Comparison of ENCODE assay signal across 8 mouse cellular contexts in the genomic region with DNA sequence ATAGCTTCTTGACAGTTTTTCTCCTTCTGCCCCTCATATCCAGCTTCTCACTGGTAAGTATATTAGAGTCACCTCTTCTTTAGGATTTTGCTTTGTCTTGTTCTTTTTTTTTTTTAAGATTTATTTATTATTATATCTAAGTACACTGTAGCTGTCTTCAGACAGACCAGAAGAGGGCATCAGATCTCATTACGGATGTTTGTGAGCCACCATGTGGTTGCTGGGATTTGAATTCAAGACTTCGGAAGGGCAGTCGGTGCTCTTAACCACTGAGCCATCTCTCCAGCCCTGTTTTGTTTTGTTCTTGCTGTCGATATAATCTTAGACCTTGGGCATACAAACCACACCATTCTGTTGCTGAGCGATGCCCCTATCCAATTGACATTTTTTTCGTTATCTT. TPM values are rescaled to one million over a fixed set of nuclear protein-coding genes. Genes with fewer than 3 reads are reported as not detected.
DNase-seq lines count a peak whose midpoint lies in the region; ATAC-seq and TF ChIP-seq lines count a peak whose summit lies in the region.
"Not testable (repeated sequence)": the region's sequence is repeated elsewhere in the genome, so short reads cannot be mapped to it uniquely, and the experiment has no call there.

A gene (minus strand): TSS at position 155 of the 400 bp plus-strand sequence.

- 38% methylated on average over 6 of the region's 6 CpGs for WGBS in forebrain, embryonic 13.5 days
- 35% methylated on average over 6 of the region's 6 CpGs for WGBS in heart, embryonic 15.5 days
- 48% methylated on average over 6 of the region's 6 CpGs for WGBS in kidney, embryonic 14.5 days
- WGBS in limb, embryonic 12.5 days = 40% methylated on average over 6 of the region's 6 CpGs
- WGBS in stomach, embryonic 14.5 days = 32% methylated on average over 6 of the region's 6 CpGs

- H3K27me3 ChIP-seq in forebrain, embryonic 13.5 days; heart, embryonic 15.5 days; kidney, embryonic 14.5 days (ENCODE audit: control insufficient read depth, insufficient read depth, low read length); limb, embryonic 12.5 days; stomach, embryonic 14.5 days (ENCODE audit: control insufficient read depth, insufficient read depth, low read length): not testable (repeated sequence)

- H3K9ac ChIP-seq in forebrain, embryonic 13.5 days = peak within 1 kb of the TSS; percentile 79
- peak within 1 kb of the TSS; percentile 64 for H3K9ac ChIP-seq in heart, embryonic 15.5 days
- peak within 1 kb of the TSS; percentile 78 for H3K9ac ChIP-seq in kidney, embryonic 14.5 days (ENCODE audit: low read depth, low read length)
- peak within 1 kb of the TSS; percentile 68 for H3K9ac ChIP-seq in limb, embryonic 12.5 days (replicated peaks)
- H3K9ac ChIP-seq in stomach, embryonic 14.5 days (replicated peaks; ENCODE audit: low read depth, low read length) = peak within 1 kb of the TSS; percentile 76

- not testable (repeated sequence) for TF ChIP-seq CTCF in brain, embryonic 14.5 days (IDR thresholded peaks at IDR 0.05; ENCODE audit: borderline replicate concordance, extremely low read depth, insufficient read depth, insufficient read length)

- peaks cover 20% of the 10 kb centered on the region for H3K4me1 ChIP-seq in forebrain, embryonic 13.5 days
- H3K4me1 ChIP-seq in heart, embryonic 15.5 days (replicated peaks) = peaks cover 11% of the 10 kb centered on the region
- H3K4me1 ChIP-seq in kidney, embryonic 14.5 days (ENCODE audit: control insufficient read depth, insufficient read depth, low read length); limb, embryonic 12.5 days (replicated peaks); stomach, embryonic 14.5 days (ENCODE audit: control insufficient read depth, insufficient read depth, low read length): not testable (repeated sequence)

- peak; percentile 17; the same call in 1 of the 2 replicates for ATAC-seq in forebrain, embryonic 13.5 days
- ATAC-seq in heart, embryonic 15.5 days (replicated peaks; ENCODE audit: insufficient number of reproducible peaks, insufficient read depth, low FRiP score, low read depth); kidney, embryonic 14.5 days (ENCODE audit: low FRiP score, low TSS enrichment); limb, embryonic 12.5 days (ENCODE audit: insufficient number of reproducible peaks, insufficient read depth, low FRiP score, low TSS enrichment, low read depth); megakaryocyte-erythroid progenitor cell, adult 5-6 weeks (replicated peaks; ENCODE audit: low FRiP score, low TSS enrichment, poor library complexity, severe bottlenecking); stomach, embryonic 14.5 days (ENCODE audit: insufficient number of reproducible peaks, insufficient read depth, low FRiP score, low read depth): not testable (repeated sequence)

- H3K36me3 ChIP-seq in forebrain, embryonic 13.5 days (ENCODE audit: poor library complexity, severe bottlenecking); heart, embryonic 15.5 days; stomach, embryonic 14.5 days (ENCODE audit: control insufficient read depth, insufficient read depth, low read length): not testable (repeated sequence)
- peaks cover 17% of the 10 kb centered on the region; the same call in 1 of the 2 replicates for H3K36me3 ChIP-seq in kidney, embryonic 14.5 days (ENCODE audit: control insufficient read depth, insufficient read depth, low read length)
- peaks cover 19% of the 10 kb centered on the region for H3K36me3 ChIP-seq in limb, embryonic 12.5 days

- DNase-seq in CD8-positive naive resting alpha-beta T cell, adult 2 months (ENCODE audit: low read depth in 2 of 2, low spot score in 2 of 2) = peak; percentile 3
- peak; percentile 38 for DNase-seq in brain, embryonic 14.5 days (ENCODE audit: low read depth)

- H3K27ac ChIP-seq in forebrain, embryonic 13.5 days = peak within 1 kb of the TSS; percentile 81
- H3K27ac ChIP-seq in heart, embryonic 15.5 days = peak within 1 kb of the TSS; percentile 86
- H3K27ac ChIP-seq in kidney, embryonic 14.5 days (ENCODE audit: low read depth, low read length) = 0 out of 2 replicates have a peak within 1 kb of the TSS, but pooled peaks have one; percentile 57
- peak within 1 kb of the TSS; percentile 91 for H3K27ac ChIP-seq in limb, embryonic 12.5 days
- peak within 1 kb of the TSS; percentile 67; the same call in 1 of the 2 replicates for H3K27ac ChIP-seq in stomach, embryonic 14.5 days (ENCODE audit: low read length)

- H3K4me2 ChIP-seq in forebrain, embryonic 13.5 days = peak within 1 kb of the TSS; percentile 81
- H3K4me2 ChIP-seq in heart, embryonic 15.5 days = peak within 1 kb of the TSS; percentile 68
- peak within 1 kb of the TSS; percentile 67 for H3K4me2 ChIP-seq in kidney, embryonic 14.5 days (replicated peaks; ENCODE audit: low read depth, low read length)
- H3K4me2 ChIP-seq in limb, embryonic 12.5 days = peak within 1 kb of the TSS; percentile 82
- peak within 1 kb of the TSS; percentile 72 for H3K4me2 ChIP-seq in stomach, embryonic 14.5 days (replicated peaks; ENCODE audit: low read depth, low read length)

- peak within 1 kb of the TSS; percentile 68 for H3K4me3 ChIP-seq in forebrain, embryonic 13.5 days
- H3K4me3 ChIP-seq in heart, embryonic 15.5 days = peak within 1 kb of the TSS; percentile 69
- H3K4me3 ChIP-seq in kidney, embryonic 14.5 days (ENCODE audit: low read length) = peak within 1 kb of the TSS; percentile 67
- peak within 1 kb of the TSS; percentile 55 for H3K4me3 ChIP-seq in limb, embryonic 12.5 days (replicated peaks)
- H3K4me3 ChIP-seq in stomach, embryonic 14.5 days (ENCODE audit: low read depth, low read length) = peak within 1 kb of the TSS; percentile 63

- not testable (repeated sequence) for TF ChIP-seq POLR2A in brain, embryonic 14.5 days (IDR thresholded peaks at IDR 0.05; ENCODE audit: borderline replicate concordance, extremely low read depth, insufficient read depth, insufficient read length, poor library complexity, severe bottlenecking)

- H3K9me3 ChIP-seq in forebrain, embryonic 13.5 days (replicated peaks); heart, embryonic 15.5 days (replicated peaks); kidney, embryonic 14.5 days (ENCODE audit: control insufficient read depth, low read length); limb, embryonic 12.5 days; stomach, embryonic 14.5 days (ENCODE audit: control insufficient read depth, low read depth, low read length): not testable (repeated sequence)

RNA-seq across cellular contexts. Expression of the gene that starts here (rescaled TPM):
- 47.2 and 52.4 TPM in 2 replicates for polyA plus RNA-seq in brain, embryonic 14.5 days (2012; rRNA removed)
- 69.5 and 71.4 TPM in 2 replicates for polyA plus RNA-seq in forebrain, embryonic 13.5 days (2015; fragmentation: Nextera tagmentation; extraction: Ambion mirVana)
- 44.1 and 44.6 TPM in 2 replicates for polyA plus RNA-seq in heart, embryonic 15.5 days (2015; fragmentation: Nextera tagmentation; extraction: Ambion mirVana)
- 48.7 and 72.5 TPM in 2 replicates for polyA plus RNA-seq in kidney, embryonic 14.5 days (2014; fragmentation: Nextera tagmentation; extraction: Ambion mirVana)
- 78.0 and 79.5 TPM in 2 replicates for polyA plus RNA-seq in limb, embryonic 12.5 days (2016; fragmentation: Nextera tagmentation; extraction: Ambion mirVana)
- 42.8 and 47.7 TPM in 2 replicates for total RNA-seq in megakaryocyte-erythroid progenitor cell, adult 5-6 weeks (2014; fragmentation: Nextera tagmentation)
- 42.9 and 59.7 TPM in 2 replicates for total RNA-seq in megakaryocyte-erythroid progenitor cell, adult 5-6 weeks (2017)
- polyA plus RNA-seq in stomach, embryonic 14.5 days (2014; fragmentation: Nextera tagmentation; extraction: Ambion mirVana) = 70.8 and 75.7 TPM in 2 replicates
